Mouse (Mus musculus): ENCODE data around the gene Bmpr1b.

Gene Bmpr1b

DNA sequence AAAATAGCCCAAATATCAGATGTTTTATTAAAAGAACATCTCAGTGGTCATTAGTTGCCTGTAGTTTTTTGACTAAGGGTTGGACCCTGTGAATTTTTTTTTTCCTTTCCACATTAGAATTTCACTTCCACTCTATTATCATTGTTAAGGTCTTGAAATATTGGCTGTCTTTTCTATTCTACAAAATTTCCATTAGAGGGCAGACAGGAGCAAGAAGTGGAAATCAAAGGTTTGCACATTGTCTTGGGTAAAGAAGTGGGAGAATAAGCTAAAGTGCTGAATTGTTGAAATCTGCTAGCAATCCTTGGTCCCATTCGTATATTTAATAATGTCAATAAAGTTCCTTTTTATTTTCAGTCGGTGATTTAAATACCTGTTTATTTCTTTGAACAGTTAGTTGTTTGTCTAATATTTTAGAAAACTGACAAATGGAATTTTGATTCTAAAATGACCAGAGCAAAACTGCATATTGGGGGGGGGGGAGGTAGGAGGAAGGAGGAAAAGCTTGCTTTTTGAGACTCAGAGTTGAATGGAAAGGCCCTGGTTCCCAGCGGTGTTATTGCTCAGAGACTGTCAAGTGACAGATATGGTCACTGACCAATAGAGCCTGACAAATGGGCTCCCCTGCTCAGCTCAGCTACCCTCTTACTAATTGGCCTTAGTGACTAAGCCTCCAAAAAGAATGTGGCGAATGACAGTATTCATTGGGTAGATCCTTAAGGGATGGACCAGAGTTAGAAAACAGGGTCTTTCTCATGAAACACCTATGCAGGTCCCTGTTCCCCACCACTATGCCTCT is 281.6 kb downstream of the Bmpr1b start:
- Histone ChIP-seq H3K36me3 (ENCODE audit: control insufficient read depth, insufficient read depth, low read length, poor library complexity, severe bottlenecking) (no peaks in the 10 kb centered on the region), H3K27me3 (ENCODE audit: control insufficient read depth, insufficient read depth, low read length, poor library complexity, severe bottlenecking) (no peaks in the 10 kb centered on the region)
- no peak for DNase-seq (ENCODE audit: low read depth, low spot score)

DNA sequence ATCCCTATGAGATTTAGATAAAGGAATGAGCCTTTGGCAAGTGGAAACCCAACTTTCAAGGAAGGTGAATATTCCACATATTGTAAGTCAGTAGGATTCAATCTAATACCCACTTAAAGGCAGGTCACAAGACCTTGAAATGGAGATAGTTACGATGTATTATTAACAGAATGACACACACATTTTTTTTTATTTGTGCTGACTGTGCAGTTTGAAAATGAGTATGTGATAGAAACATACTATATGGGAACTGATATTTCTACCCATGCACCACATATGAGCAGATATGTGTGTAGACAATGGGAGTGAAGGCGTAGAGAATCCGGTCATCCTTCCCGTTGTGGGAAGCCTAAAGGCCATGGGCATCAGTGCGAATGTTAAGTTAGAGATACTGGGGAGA is 285.0 kb downstream of the Bmpr1b start:
- DNase-seq (ENCODE audit: low read depth, low spot score), result no peak
- no peaks in the 10 kb centered on the region for H3K27me3 ChIP-seq (ENCODE audit: control insufficient read depth, insufficient read depth, low read length, poor library complexity, severe bottlenecking)
- no peaks in the 10 kb centered on the region for H3K36me3 ChIP-seq (ENCODE audit: control insufficient read depth, insufficient read depth, low read length, poor library complexity, severe bottlenecking)

DNA sequence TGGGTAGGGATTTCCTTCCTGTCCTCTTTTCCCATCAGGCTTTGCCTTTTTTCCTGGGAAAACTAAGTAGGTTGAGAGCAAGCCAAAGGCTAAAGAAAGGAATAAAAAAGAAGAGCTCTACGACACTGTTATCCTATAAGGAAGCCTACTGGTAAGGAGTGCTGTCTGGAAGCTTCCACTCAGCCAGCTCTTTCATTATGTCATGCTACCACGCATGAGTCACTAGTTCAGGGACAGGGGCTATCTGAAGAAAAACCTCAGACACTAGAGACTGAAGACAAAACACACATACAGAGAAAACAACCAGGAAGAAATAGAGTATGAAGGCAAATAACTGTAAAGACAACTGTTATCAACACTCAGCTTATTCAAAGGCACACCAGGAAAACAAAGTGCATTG is 286.7 kb downstream of the Bmpr1b start:
- no peaks in the 10 kb centered on the region for H3K27me3 ChIP-seq (ENCODE audit: control insufficient read depth, insufficient read depth, low read length, poor library complexity, severe bottlenecking)
- no peaks in the 10 kb centered on the region for H3K36me3 ChIP-seq (ENCODE audit: control insufficient read depth, insufficient read depth, low read length, poor library complexity, severe bottlenecking)
- no peak for DNase-seq (ENCODE audit: low read depth, low spot score)

DNA sequence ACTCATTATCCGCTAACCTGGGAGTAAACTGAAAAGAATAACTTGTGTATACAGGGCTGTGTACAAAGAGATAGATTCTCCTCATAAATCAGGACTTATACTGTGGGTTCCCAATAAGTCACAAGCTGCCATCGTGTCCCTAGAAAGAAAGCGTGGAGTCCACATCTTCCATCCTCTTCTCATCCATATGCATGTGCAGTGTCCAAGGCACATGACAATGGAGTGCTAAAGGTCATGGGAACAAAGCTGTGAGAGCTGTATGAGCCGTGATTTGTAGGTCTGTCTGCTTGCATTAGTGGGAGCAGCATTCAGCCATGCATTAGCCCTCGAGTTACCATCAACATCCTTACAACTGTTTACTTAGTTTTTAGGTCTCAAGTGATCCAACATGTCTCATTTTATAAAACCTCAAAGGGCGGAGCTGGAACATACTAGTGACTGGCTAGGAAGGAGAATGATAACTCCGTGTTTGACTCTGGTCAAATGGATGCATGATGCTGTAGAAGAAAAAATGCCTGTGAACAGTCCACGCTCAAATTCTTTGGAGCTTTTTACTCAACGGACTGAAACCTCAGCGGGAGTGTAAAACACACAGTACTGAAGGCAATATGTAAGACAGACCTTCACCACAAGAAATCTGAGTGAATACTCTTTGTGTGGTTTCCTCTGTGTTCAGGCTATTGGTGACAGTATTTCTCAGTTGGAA is 296.7 kb downstream of the Bmpr1b start:
- Histone ChIP-seq H3K36me3 (ENCODE audit: control insufficient read depth, insufficient read depth, low read length, poor library complexity, severe bottlenecking) (no peaks in the 10 kb centered on the region), H3K27me3 (ENCODE audit: control insufficient read depth, insufficient read depth, low read length, poor library complexity, severe bottlenecking) (no peaks in the 10 kb centered on the region)
- no peak for DNase-seq (ENCODE audit: low read depth, low spot score)

DNA sequence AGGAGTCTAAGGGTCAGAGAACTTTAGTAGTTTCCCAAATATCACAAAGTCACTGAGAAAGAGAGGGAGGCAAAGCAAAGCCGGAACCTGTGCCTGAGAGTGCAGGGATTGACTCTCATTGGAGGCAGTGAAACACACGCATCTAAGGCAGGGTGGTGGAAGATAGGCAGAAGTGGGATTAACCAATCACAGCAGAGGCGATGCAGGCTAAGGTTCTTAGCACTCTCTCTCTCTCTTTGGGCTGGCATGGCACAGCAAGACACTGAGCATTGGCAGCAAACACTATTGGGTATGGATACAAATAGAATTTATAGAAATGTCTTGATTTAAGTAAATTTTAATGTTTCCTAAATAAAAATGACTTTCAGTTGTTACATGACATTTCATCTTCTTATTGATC is 297.4 kb downstream of the Bmpr1b start:
- no peaks in the 10 kb centered on the region for H3K36me3 ChIP-seq (ENCODE audit: control insufficient read depth, insufficient read depth, low read length, poor library complexity, severe bottlenecking)
- DNase-seq (ENCODE audit: low read depth, low spot score), result no peak
- no peaks in the 10 kb centered on the region for H3K27me3 ChIP-seq (ENCODE audit: control insufficient read depth, insufficient read depth, low read length, poor library complexity, severe bottlenecking)

- H3K36me3 ChIP-seq (ENCODE audit: control insufficient read depth, insufficient read depth, low read length, poor library complexity, severe bottlenecking), result no peaks in the 10 kb centered on the region
- DNase-seq (ENCODE audit: low read depth, low spot score), result peak; percentile 16
- no peaks in the 10 kb centered on the region for H3K27me3 ChIP-seq (ENCODE audit: control insufficient read depth, insufficient read depth, low read length, poor library complexity, severe bottlenecking)
Measured at GRCm38 (mm10) chr3:141862816-141863461, 306.3 kb downstream of the Bmpr1b start.

GRCm38 (mm10) chr3:141857123-141857522 is 312.1 kb downstream of the Bmpr1b start:
- Histone ChIP-seq H3K27me3 (ENCODE audit: control insufficient read depth, insufficient read depth, low read length, poor library complexity, severe bottlenecking) (no peaks in the 10 kb centered on the region), H3K36me3 (ENCODE audit: control insufficient read depth, insufficient read depth, low read length, poor library complexity, severe bottlenecking) (no peaks in the 10 kb centered on the region)
- DNase-seq (ENCODE audit: low read depth, low spot score), result no peak

DNA sequence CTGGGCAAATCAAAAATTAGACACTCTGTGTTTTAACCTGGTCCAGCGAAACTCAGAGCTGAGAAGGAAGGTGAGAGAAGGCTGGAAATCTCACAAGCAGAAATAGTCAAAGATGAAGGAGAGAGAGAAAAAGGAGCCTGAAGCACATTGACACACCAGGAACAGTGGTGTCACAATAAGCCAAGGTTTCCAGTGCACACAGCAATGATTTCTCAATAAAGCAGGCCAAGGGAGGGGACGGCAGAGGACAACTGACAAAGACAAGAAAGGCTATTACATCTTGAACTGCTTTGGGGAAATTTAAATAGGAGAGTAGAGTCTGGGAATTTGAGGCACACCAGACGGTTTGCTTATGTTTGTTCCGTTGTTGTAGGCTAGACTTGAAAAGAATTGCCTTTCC is 314.9 kb downstream of the Bmpr1b start:
- H3K27me3 ChIP-seq (ENCODE audit: control insufficient read depth, insufficient read depth, low read length, poor library complexity, severe bottlenecking), result no peaks in the 10 kb centered on the region
- DNase-seq (ENCODE audit: low read depth, low spot score), result no peak
- H3K36me3 ChIP-seq (ENCODE audit: control insufficient read depth, insufficient read depth, low read length, poor library complexity, severe bottlenecking), result no peaks in the 10 kb centered on the region

- DNase-seq (ENCODE audit: low read depth, low spot score), result no peak
- Histone ChIP-seq H3K27me3 (ENCODE audit: control insufficient read depth, insufficient read depth, low read length, poor library complexity, severe bottlenecking) (no peaks in the 10 kb centered on the region), H3K36me3 (ENCODE audit: control insufficient read depth, insufficient read depth, low read length, poor library complexity, severe bottlenecking) (no peaks in the 10 kb centered on the region)
Measured at GRCm38 (mm10) chr3:141850141-141850540, 319.1 kb downstream of the Bmpr1b start.

DNA sequence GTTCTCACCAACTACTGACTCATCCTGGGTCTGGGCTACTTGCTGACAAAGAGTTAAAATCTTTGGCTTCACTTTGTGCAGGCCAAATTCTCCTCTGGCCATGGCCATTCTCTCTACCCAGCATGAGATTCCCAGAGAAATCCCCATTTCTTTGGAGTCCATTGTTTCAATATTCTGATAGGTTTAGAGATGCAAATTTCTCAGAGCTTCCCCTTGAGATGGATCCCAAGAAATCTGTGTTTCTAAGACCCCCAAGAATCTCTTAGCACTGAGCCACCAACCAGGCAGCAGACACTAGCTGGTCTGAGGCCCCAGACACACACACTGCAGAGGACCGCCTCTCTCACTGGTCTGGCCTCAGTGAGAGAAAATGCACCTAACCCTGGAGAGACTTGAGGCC is 320.0 kb downstream of the Bmpr1b start:
- DNase-seq (ENCODE audit: low read depth, low spot score), result no peak
- H3K27me3 ChIP-seq (ENCODE audit: control insufficient read depth, insufficient read depth, low read length, poor library complexity, severe bottlenecking), result no peaks in the 10 kb centered on the region
- no peaks in the 10 kb centered on the region for H3K36me3 ChIP-seq (ENCODE audit: control insufficient read depth, insufficient read depth, low read length, poor library complexity, severe bottlenecking)

GRCm38 (mm10) chr3:141838864-141839263 is 330.4 kb downstream of the Bmpr1b start:
- Histone ChIP-seq H3K27me3 (ENCODE audit: control insufficient read depth, insufficient read depth, low read length, poor library complexity, severe bottlenecking) (no peaks in the 10 kb centered on the region), H3K36me3 (ENCODE audit: control insufficient read depth, insufficient read depth, low read length, poor library complexity, severe bottlenecking) (no peaks in the 10 kb centered on the region)
- peak; percentile 2 for DNase-seq (ENCODE audit: low read depth, low spot score)

DNA sequence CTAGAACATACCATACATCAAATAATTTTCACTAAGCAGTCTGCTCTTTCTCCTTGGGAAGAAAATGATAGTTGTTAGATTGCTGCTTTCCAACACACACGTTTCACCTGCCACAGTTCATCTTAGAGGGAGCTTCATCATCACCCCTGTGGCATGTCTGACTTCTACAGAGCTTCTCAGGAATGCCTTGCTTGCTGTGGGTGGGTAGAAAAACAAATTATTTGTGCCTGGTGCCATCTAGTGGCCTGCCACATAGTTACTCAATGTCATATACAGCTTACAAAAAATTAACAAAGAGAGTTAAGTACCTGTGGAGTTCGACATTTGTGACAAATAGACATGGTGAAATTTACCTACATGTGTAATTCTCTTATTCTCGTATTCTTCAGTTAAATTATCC is 338.1 kb downstream of the Bmpr1b start:
- no peaks in the 10 kb centered on the region for H3K27me3 ChIP-seq (ENCODE audit: control insufficient read depth, insufficient read depth, low read length, poor library complexity, severe bottlenecking)
- peak; percentile 2 for DNase-seq (ENCODE audit: low read depth, low spot score)
- no peaks in the 10 kb centered on the region for H3K36me3 ChIP-seq (ENCODE audit: control insufficient read depth, insufficient read depth, low read length, poor library complexity, severe bottlenecking)

DNA sequence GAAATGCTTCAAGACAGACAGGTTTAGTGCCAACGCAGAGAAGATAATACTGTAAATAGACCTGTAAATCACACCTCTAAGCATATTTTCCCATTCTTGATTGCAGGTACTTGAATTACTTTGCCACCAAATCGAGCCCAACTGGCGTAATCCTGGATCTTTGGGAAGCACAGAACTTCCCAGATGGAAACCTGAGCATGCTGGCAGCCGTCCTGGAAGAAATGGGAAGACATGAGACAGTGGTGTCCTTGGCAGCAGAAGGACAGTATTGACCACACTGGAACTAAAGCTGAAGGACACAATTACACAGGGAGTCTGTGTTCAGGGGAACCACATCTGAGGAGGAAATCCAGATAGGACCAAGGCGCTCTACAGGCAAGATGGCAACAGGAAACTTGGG is 340.9 kb downstream of the Bmpr1b start:
- Histone ChIP-seq H3K27me3 (ENCODE audit: control insufficient read depth, insufficient read depth, low read length, poor library complexity, severe bottlenecking) (no peaks in the 10 kb centered on the region), H3K36me3 (ENCODE audit: control insufficient read depth, insufficient read depth, low read length, poor library complexity, severe bottlenecking) (no peaks in the 10 kb centered on the region)
- no peak for DNase-seq (ENCODE audit: low read depth, low spot score)

- DNase-seq (ENCODE audit: low read depth, low spot score), result no peak
- H3K27me3 ChIP-seq (ENCODE audit: control insufficient read depth, insufficient read depth, low read length, poor library complexity, severe bottlenecking), result no peaks in the 10 kb centered on the region
- H3K36me3 ChIP-seq (ENCODE audit: control insufficient read depth, insufficient read depth, low read length, poor library complexity, severe bottlenecking), result no peaks in the 10 kb centered on the region
Measured at GRCm38 (mm10) chr3:141819331-141819941, 349.8 kb downstream of the Bmpr1b start.
